Mouse (Mus musculus): ENCODE results near the gene Akap6. TPM values are rescaled to one million over a fixed set of nuclear protein-coding genes. Genes with fewer than 3 reads are reported as not detected.
A peak's percentile ranks its signal among the peaks of the same experiment; 100 is the strongest.

The Akap6 gene
- total and polyA plus RNA-seq, 2 experiments from 2014 or later, result 21.3 to 77.3 TPM

DNA sequence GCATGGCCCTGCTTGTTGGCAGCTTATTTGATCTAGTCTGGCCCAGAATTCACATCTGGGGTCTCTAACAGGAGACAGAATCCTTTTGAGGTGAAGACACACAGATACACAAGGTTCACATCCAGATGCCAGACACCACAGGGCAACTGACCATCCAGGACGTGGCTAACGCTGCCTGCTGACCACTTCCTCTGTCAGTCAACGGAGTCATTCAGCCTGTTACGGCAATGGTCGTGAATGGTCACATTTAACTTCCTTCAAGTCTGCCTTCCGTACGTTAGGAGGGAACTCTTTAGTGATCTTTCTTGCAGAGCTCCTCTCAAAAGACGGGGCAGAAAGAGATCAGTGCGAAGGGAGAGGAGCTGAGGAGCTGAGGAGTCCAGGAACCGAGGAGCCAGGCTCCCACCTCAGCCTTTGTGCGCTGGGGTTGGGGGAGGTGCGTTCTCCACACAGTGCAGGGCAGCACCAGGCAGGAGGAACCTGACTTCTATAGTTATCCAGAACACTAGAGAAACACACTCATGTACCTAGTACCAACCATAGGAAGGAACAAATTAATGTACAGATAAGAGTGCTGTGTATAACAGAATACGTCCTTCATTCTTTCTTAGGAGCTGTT, 209.4 kb downstream of the Akap6 start:
- Histone ChIP-seq H3K9me3 (ENCODE audit: low read length) (no peaks in the 10 kb centered on the region), H3K4me3 (ENCODE audit: low read length) (no peak overlapping the region), H3K4me2 (ENCODE audit: low read depth, low read length) (no peak overlapping the region), H3K36me3 (ENCODE audit: insufficient read depth, low read length) (no peaks in the 10 kb centered on the region), H3K9ac (replicated peaks; ENCODE audit: low read length) (no peak overlapping the region), H3K27ac (no peak overlapping the region), H3K27me3 (ENCODE audit: insufficient read depth, low read length) (no peaks in the 10 kb centered on the region), H3K4me1 (ENCODE audit: insufficient read depth, low read length) (no peaks in the 10 kb centered on the region)
- no peak for TF ChIP-seq CTCF (IDR thresholded peaks at IDR 0.05; ENCODE audit: low read depth)
- ATAC-seq (no peak), DNase-seq (ENCODE audit: low spot score) (no peak)
- WGBS, result 66% methylated on average over 13 of the region's 13 CpGs

DNA sequence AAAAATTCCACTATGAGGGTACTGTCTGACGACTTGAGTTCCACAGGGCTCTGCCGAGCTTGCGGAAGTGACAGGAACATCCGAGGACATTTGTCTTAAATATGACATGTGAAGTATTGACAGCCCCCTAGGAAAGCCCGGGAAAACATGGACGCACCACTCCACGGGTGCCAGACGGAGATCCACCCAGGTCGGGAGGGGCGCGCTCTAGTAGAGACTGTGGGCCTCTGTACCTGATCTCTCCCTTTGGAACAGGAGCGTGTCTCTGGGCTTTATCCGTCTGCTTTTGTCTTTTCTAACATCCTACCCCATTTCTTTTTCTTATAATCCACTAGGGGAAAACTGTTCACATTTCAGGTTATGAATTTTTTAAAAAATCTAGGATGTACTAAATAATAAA, 211.2 kb downstream of the Akap6 start:
- Histone ChIP-seq H3K36me3 (ENCODE audit: insufficient read depth, low read length) (0 out of 2 replicates have a peak, but pooled peaks cover 3% of the 10 kb centered on the region), H3K4me2 (ENCODE audit: low read depth, low read length) (no peak overlapping the region), H3K4me3 (ENCODE audit: low read length) (no peak overlapping the region), H3K27me3 (ENCODE audit: insufficient read depth, low read length) (no peaks in the 10 kb centered on the region), H3K9ac (replicated peaks; ENCODE audit: low read length) (no peak overlapping the region), H3K9me3 (ENCODE audit: low read length) (no peaks in the 10 kb centered on the region), H3K27ac (no peak overlapping the region), H3K4me1 (ENCODE audit: insufficient read depth, low read length) (no peaks in the 10 kb centered on the region)
- no peak for DNase-seq (ENCODE audit: low spot score)
- TF ChIP-seq CTCF (IDR thresholded peaks at IDR 0.05; ENCODE audit: low read depth), result no peak
- WGBS, result 76% methylated on average over 13 of the region's 13 CpGs
- 0 out of 2 replicates have a peak, but pooled peaks have one; percentile 47 for ATAC-seq

DNA sequence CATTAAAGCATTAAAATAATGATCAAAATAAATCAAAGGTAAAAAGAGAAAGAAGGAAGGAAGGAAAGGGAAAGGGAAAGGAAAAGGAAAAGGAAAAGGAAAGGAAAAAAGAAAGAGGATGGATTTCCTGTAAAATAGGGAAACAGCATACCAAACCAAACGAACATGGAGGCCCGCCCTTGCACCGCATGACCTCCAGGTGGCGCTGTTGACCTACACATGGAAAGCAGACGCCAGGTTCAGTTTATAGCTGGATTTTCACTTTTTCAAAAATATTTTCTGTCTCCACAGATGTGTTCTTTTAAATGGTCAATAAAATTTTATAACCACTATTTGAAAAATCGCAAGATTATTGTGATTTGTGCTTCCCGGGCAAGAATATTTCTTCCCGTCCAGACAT, 211.6 kb downstream of the Akap6 start:
- TF ChIP-seq CTCF (IDR thresholded peaks at IDR 0.05; ENCODE audit: low read depth), result peak; percentile 96
- Histone ChIP-seq H3K4me2 (ENCODE audit: low read depth, low read length) (no peak overlapping the region), H3K27me3 (ENCODE audit: insufficient read depth, low read length) (no peaks in the 10 kb centered on the region), H3K9me3 (ENCODE audit: low read length) (no peaks in the 10 kb centered on the region), H3K4me1 (ENCODE audit: insufficient read depth, low read length) (no peaks in the 10 kb centered on the region), H3K36me3 (ENCODE audit: insufficient read depth, low read length) (0 out of 2 replicates have a peak, but pooled peaks cover 3% of the 10 kb centered on the region), H3K27ac (no peak overlapping the region), H3K9ac (replicated peaks; ENCODE audit: low read length) (no peak overlapping the region), H3K4me3 (ENCODE audit: low read length) (no peak overlapping the region)
- ATAC-seq (0 out of 2 replicates have a peak, but pooled peaks have one; percentile 45), DNase-seq (ENCODE audit: low spot score) (peak; percentile 82)
- 21% methylated on average over 8 of the region's 8 CpGs for WGBS

DNA sequence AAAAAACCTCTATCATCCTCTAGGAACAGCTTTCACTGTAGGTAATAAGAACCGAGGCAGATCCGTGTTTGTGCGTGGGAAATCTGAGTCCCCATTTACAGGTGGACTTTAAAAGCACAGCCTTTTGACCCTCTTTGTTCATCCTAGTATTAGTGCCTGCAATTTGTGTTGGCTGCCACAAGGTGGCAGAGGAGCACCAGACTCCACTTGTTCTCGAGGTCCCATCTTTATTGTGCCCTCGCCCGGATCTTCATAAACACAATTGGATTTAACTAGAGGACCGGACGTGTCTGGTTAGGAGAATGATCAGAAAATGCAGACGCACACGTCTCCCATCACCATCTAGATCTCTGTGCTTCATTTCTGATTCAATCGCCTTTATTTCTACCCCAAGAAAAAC, 219.8 kb downstream of the Akap6 start:
- Histone ChIP-seq H3K27ac (no peak overlapping the region), H3K9me3 (ENCODE audit: low read length) (no peaks in the 10 kb centered on the region), H3K4me2 (ENCODE audit: low read depth, low read length) (no peak overlapping the region), H3K36me3 (ENCODE audit: insufficient read depth, low read length) (0 out of 2 replicates have a peak, but pooled peaks cover 6% of the 10 kb centered on the region), H3K27me3 (ENCODE audit: insufficient read depth, low read length) (no peaks in the 10 kb centered on the region), H3K4me1 (ENCODE audit: insufficient read depth, low read length) (no peaks in the 10 kb centered on the region), H3K4me3 (ENCODE audit: low read length) (no peak overlapping the region), H3K9ac (replicated peaks; ENCODE audit: low read length) (no peak overlapping the region)
- WGBS, result 26% methylated on average over 11 of the region's 11 CpGs
- peak; percentile 81 for TF ChIP-seq CTCF (IDR thresholded peaks at IDR 0.05; ENCODE audit: low read depth)
- ATAC-seq (0 out of 2 replicates have a peak, but pooled peaks have one; percentile 33), DNase-seq (ENCODE audit: low spot score) (peak; percentile 72)

DNA sequence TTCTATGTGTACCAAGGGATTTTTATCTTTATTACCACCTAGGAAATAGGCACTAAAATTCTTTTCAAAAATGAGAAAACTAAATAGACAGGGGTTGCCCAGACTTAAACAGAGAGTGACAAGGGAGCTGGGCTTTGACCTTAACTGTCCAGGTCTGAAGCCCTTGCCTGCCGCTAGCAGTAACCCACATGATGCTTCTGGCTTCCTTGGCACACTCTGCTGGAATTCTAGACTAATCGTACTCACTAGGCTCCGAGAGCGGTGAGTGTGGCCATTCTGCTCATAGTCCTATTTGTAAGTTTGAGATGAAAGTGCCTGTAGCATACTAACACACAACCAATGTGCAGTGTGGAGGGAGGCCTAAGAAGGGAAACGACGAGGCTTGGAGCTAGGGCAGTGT, 223.3 kb downstream of the Akap6 start:
- Histone ChIP-seq H3K27me3 (ENCODE audit: insufficient read depth, low read length) (no peaks in the 10 kb centered on the region), H3K27ac (no peak overlapping the region), H3K9ac (replicated peaks; ENCODE audit: low read length) (no peak overlapping the region), H3K4me1 (ENCODE audit: insufficient read depth, low read length) (no peaks in the 10 kb centered on the region; the same call in 1 of the 2 replicates), H3K4me3 (ENCODE audit: low read length) (no peak overlapping the region), H3K4me2 (ENCODE audit: low read depth, low read length) (no peak overlapping the region), H3K36me3 (ENCODE audit: insufficient read depth, low read length) (0 out of 2 replicates have a peak, but pooled peaks cover under 1% of the 10 kb centered on the region), H3K9me3 (ENCODE audit: low read length) (no peaks in the 10 kb centered on the region)
- WGBS, result 82% methylated on average over 6 of the region's 6 CpGs
- no peak for TF ChIP-seq CTCF (IDR thresholded peaks at IDR 0.05; ENCODE audit: low read depth)
- no peak for ATAC-seq
- no peak for DNase-seq (ENCODE audit: low spot score)

DNA sequence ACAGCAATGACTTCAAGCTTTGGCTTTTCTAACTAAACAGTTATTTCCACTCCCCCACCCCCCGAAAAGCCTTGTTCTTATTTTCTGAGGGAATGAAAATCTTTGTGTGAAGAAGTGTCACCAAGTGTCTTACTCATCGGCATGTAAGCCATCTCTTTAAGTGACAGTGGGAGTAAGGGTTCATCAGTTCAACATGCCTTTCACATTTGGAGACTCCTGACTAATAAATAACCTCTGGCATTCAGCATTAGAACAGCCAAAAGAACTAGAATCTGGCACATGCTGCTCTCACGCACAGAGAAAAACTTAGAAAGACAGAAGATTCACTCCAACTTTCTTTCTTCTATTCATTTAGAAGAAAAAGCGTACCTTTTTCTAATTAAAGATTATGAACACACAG, 226.3 kb downstream of the Akap6 start:
- no peak overlapping the region for H3K9ac ChIP-seq (replicated peaks; ENCODE audit: low read length)
- no peak for DNase-seq (ENCODE audit: low spot score)
- no peaks in the 10 kb centered on the region; the same call in 1 of the 2 replicates for H3K4me1 ChIP-seq (ENCODE audit: insufficient read depth, low read length)
- WGBS, result 66% methylated on average over 4 of the region's 4 CpGs
- ATAC-seq, result no peak
- no peak for TF ChIP-seq CTCF (IDR thresholded peaks at IDR 0.05; ENCODE audit: low read depth)
- no peaks in the 10 kb centered on the region for H3K36me3 ChIP-seq (ENCODE audit: insufficient read depth, low read length)
- H3K4me3 ChIP-seq (ENCODE audit: low read length), result no peak overlapping the region
- H3K4me2 ChIP-seq (ENCODE audit: low read depth, low read length), result no peak overlapping the region
- no peaks in the 10 kb centered on the region for H3K9me3 ChIP-seq (ENCODE audit: low read length)
- no peaks in the 10 kb centered on the region for H3K27me3 ChIP-seq (ENCODE audit: insufficient read depth, low read length)
- no peak overlapping the region for H3K27ac ChIP-seq

DNA sequence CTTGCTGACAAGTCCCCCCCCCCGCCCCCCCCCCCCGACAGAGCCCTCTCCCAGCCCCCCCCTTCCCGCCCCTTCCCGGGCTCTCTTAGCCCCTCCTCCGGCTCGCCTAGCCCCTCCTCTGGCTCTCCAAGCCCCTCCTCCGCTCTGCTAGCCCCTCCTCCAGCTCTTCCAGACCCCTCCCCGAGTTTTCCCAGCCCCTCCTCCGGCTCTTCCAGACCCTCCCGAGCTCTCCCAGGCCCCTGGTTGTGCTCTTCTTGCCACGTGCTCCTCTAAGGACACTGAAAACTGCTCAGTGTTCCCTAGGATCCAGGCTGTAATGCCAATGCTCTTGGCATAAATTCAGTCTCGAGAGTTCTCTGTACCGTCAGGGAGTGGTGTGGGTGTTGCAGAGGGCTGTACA, 234.6 kb downstream of the Akap6 start:
- ATAC-seq, result peak; percentile 78
- 48% methylated on average over 7 of the region's 13 CpGs for WGBS
- Histone ChIP-seq H3K9me3 (ENCODE audit: low read length) (no peaks in the 10 kb centered on the region), H3K36me3 (ENCODE audit: insufficient read depth, low read length) (no peaks in the 10 kb centered on the region), H3K4me1 (ENCODE audit: insufficient read depth, low read length) (no peaks in the 10 kb centered on the region), H3K27me3 (ENCODE audit: insufficient read depth, low read length) (no peaks in the 10 kb centered on the region), H3K9ac (replicated peaks; ENCODE audit: low read length) (no peak overlapping the region), H3K4me2 (ENCODE audit: low read depth, low read length) (no peak overlapping the region), H3K27ac (no peak overlapping the region), H3K4me3 (ENCODE audit: low read length) (no peak overlapping the region)
- DNase-seq (ENCODE audit: low spot score), result no peak
- TF ChIP-seq CTCF (IDR thresholded peaks at IDR 0.05; ENCODE audit: low read depth), result no peak
